Mouse (Mus musculus) spleen, adult 2 months (tissue): ENCODE data around the gene Hmcn2.

Experiments used
- CTCF ChIP-seq: fragments of 200-500 bp; IDR thresholded peaks from 2 replicates; pipeline ENCODE4 v1.5.1; 2011; ENCODE audit warnings: mild to moderate bottlenecking, inconsistent platforms; ENCODE audit not compliant: insufficient read depth, insufficient read length, insufficient replicate concordance; ENCODE audit errors: extremely low read depth
- POLR2A ChIP-seq: fragments of 200-500 bp; IDR thresholded peaks from 2 replicates; pipeline ENCODE4 v1.6.1; 2011; ENCODE audit warnings: low read depth, low read length, inconsistent platforms

DNA sequence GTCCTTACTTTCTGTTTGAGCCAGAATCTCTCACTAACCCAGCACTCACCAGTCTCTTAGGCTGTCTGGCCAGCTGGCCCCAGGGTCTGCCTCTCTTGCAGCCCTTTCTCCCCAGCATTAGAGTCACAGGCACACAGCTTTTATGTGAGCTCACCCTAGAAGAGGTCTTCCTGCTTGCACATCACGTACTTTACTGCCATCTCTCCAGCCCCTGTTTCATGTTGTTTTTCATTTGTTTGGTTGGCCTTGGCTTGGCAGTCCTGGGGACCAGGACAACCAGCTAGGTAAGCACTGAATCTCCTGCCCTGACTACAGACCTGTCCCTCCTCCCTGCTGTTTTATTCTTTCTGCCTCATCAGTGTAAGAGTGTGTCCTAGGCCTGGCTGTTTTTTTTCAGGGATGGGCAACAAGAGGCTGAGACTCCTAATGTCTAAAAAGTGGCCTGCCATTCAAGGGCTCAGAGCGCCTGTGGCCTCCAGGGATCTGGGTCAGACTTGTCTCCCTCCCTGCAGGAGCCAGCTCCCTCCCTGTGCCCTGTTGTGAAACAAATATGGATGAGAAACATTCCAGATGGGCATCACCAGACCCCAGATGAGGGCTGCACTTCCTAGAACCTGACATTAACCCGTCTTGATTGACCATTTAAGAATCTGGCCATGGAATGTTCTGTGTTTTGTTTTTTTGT lies 134.7 kb downstream of the Hmcn2 start:
- TF ChIP-seq CTCF (no peak), POLR2A (no peak)
